Comparison of ENCODE assay signal across 8 mouse cellular contexts in genomic region chr11:119989115-119989564, GRCm38 (mm10). TPM values are rescaled to one million over a fixed set of nuclear protein-coding genes. Genes with fewer than 3 reads are reported as not detected.
A peak's percentile ranks its signal among the peaks of the same experiment; 100 is the strongest.
DNase-seq lines count a peak whose midpoint lies in the region; ATAC-seq and TF ChIP-seq lines count a peak whose summit lies in the region.

No protein-coding gene starts in this region.

- no peak for TF ChIP-seq CTCF in brain, embryonic 14.5 days (IDR thresholded peaks at IDR 0.05; ENCODE audit: borderline replicate concordance, extremely low read depth, insufficient read depth, insufficient read length)

- intact Hi-C loops in gastrocnemius, postnatal 14 days (cut with DNase I; ENCODE audit: low total_unique reads), result no loop called here

- TF ChIP-seq POLR2A in brain, embryonic 14.5 days (IDR thresholded peaks at IDR 0.05; ENCODE audit: borderline replicate concordance, extremely low read depth, insufficient read depth, insufficient read length, poor library complexity, severe bottlenecking), result no peak

- peak; percentile 49 for DNase-seq in gastrocnemius, postnatal 14 days
- DNase-seq in gastrocnemius, postnatal 25 days, result no peak
- DNase-seq in brain, embryonic 14.5 days (ENCODE audit: low read depth), result peak; percentile 90
- peak; percentile 24 for DNase-seq in heart, adult 8-10 months (ENCODE audit: low spot score)
- peak; percentile 45 to 65 for DNase-seq in kidney, postnatal 4 days
- peak; percentile 51 for DNase-seq in mesoderm, embryonic 11.5 days (ENCODE audit: low read depth, low spot score)
- DNase-seq in yolk sac, embryonic 10.5 days (ENCODE audit: low spot score), result no peak

- no peak for ATAC-seq in erythroblast, adult 5-6 weeks (replicated peaks; ENCODE audit: low FRiP score, poor library complexity, severe bottlenecking)

RNA-seq across cellular contexts. Expression of gene Baiap2, which starts 46.6 kb away (rescaled TPM):
- 1 to 10 TPM; 3.4 to 3.9 TPM for total RNA-seq in gastrocnemius, postnatal 14 days (2021)
- 1 to 10 TPM; 2.2 to 3.4 TPM for total RNA-seq in gastrocnemius, postnatal 25 days (2021)
- 17.8 and 27.9 TPM in 2 replicates for polyA plus RNA-seq in brain, embryonic 14.5 days (2012; rRNA removed)
- 10 to 100 TPM in 1 of 4 experiments, 1 to 10 TPM in 3; 4.8 to 10.0 (median 5.8) TPM for total RNA-seq in heart, adult 8-10 months (2022)
- 0.42 and 3.5 TPM in 2 replicates for total RNA-seq in erythroblast, adult 5-6 weeks (2015; ENCODE audit: low replicate concordance)
- total RNA-seq in erythroblast, adult 5-6 weeks (2017; ENCODE audit: low replicate concordance), result 1.6 and 2.5 TPM in 2 replicates

RNA-seq across cellular contexts. Expression of gene Aatk, which starts 57.8 kb away (rescaled TPM):
- 10 to 100 TPM in 1 of 2 experiments, 1 to 10 TPM in 1; 9.4 to 17.0 TPM for total RNA-seq in gastrocnemius, postnatal 14 days (2021)
- 1 to 10 TPM; 4.8 to 4.9 TPM for total RNA-seq in gastrocnemius, postnatal 25 days (2021)
- 54.8 and 71.1 TPM in 2 replicates for polyA plus RNA-seq in brain, embryonic 14.5 days (2012; rRNA removed)
- 1 to 10 TPM; 3.1 to 6.2 (median 4.7) TPM for total RNA-seq in heart, adult 8-10 months (2022)
- total RNA-seq in erythroblast, adult 5-6 weeks (2015; ENCODE audit: low replicate concordance), result 1.3 and 4.4 TPM in 2 replicates
- total RNA-seq in erythroblast, adult 5-6 weeks (2017; ENCODE audit: low replicate concordance), result 0.84 and 1.8 TPM in 2 replicates

Comparison
In these comparisons a context has a peak if more than half of its experiments do, and no peak if none do; other contexts are left out.
1. DNase-seq: peak in gastrocnemius, postnatal 14 days (single experiment), brain, embryonic 14.5 days (single experiment), heart, adult 8-10 months (single experiment), kidney, postnatal 4 days (2 of 2) and mesoderm, embryonic 11.5 days (single experiment); none in gastrocnemius, postnatal 25 days (single experiment) and yolk sac, embryonic 10.5 days (single experiment).